Mouse (Mus musculus): ENCODE results near the gene Ppargc1a.

Gene Ppargc1a

GRCm38 (mm10) chr5:51567659-51568058, at the start of gene Ppargc1a:
Gene Ppargc1a, minus strand, starts transcription at chr5:51567726.
- in situ Hi-C loops (cut with MboI, MseI), result no loop called here

GRCm38 (mm10) chr5:51616877-51617276, 49.4 kb upstream of the Ppargc1a start:
- in situ Hi-C loops (cut with MboI, MseI), result no loop called here

GRCm38 (mm10) chr5:51612049-51612448, 44.5 kb upstream of the Ppargc1a start:
- in situ Hi-C loops (cut with MboI, MseI), result no loop called here

- in situ Hi-C loops (cut with MboI, MseI), result no loop called here
These were observed 40.4 kb upstream of the Ppargc1a start for GRCm38 (mm10) chr5:51607686-51608480.

- in situ Hi-C loops (cut with MboI, MseI), result no loop called here
These were observed 32.0 kb upstream of the Ppargc1a start for GRCm38 (mm10) chr5:51599549-51599948.

GRCm38 (mm10) chr5:51595644-51596043, 28.1 kb upstream of the Ppargc1a start:
- in situ Hi-C loops (cut with MboI, MseI), result no loop called here

GRCm38 (mm10) chr5:51592206-51592605, 24.7 kb upstream of the Ppargc1a start:
- in situ Hi-C loops (cut with MboI, MseI), result no loop called here

GRCm38 (mm10) chr5:51591537-51592154, 24.1 kb upstream of the Ppargc1a start:
- in situ Hi-C loops (cut with MboI, MseI), result no loop called here

GRCm38 (mm10) chr5:51586187-51586586, 18.7 kb upstream of the Ppargc1a start:
- in situ Hi-C loops (cut with MboI, MseI), result no loop called here

- in situ Hi-C loops (cut with MboI, MseI), result no loop called here
These were observed 17.5 kb upstream of the Ppargc1a start for GRCm38 (mm10) chr5:51584987-51585386.

GRCm38 (mm10) chr5:51584186-51584585, 16.7 kb upstream of the Ppargc1a start:
- in situ Hi-C loops (cut with MboI, MseI), result no loop called here

- in situ Hi-C loops (cut with MboI, MseI), result no loop called here
These were observed 16.1 kb upstream of the Ppargc1a start for GRCm38 (mm10) chr5:51583632-51584031.

- in situ Hi-C loops (cut with MboI, MseI), result no loop called here
These were observed 15.5 kb upstream of the Ppargc1a start for GRCm38 (mm10) chr5:51583030-51583429.

- in situ Hi-C loops (cut with MboI, MseI), result no loop called here
These were observed 15.1 kb upstream of the Ppargc1a start for GRCm38 (mm10) chr5:51582618-51583017.

GRCm38 (mm10) chr5:51577594-51577993, 10.1 kb upstream of the Ppargc1a start:
- in situ Hi-C loops (cut with MboI, MseI), result no loop called here

- in situ Hi-C loops (cut with MboI, MseI), result no loop called here
These were observed 6.2 kb upstream of the Ppargc1a start for GRCm38 (mm10) chr5:51573770-51574169.

GRCm38 (mm10) chr5:51568198-51568690, 718 bp upstream of the Ppargc1a start:
- in situ Hi-C loops (cut with MboI, MseI), result no loop called here

GRCm38 (mm10) chr5:51565672-51566071, 1.9 kb downstream of the Ppargc1a start:
- in situ Hi-C loops (cut with MboI, MseI), result no loop called here

GRCm38 (mm10) chr5:51565038-51565437, 2.5 kb downstream of the Ppargc1a start:
- in situ Hi-C loops (cut with MboI, MseI), result no loop called here

- in situ Hi-C loops (cut with MboI, MseI), result no loop called here
These were observed 4.0 kb downstream of the Ppargc1a start for GRCm38 (mm10) chr5:51563574-51563973.

- in situ Hi-C loops (cut with MboI, MseI), result loop anchor here (10.0 kb wide), 1 partner anchor 287 kb away; no protein-coding TSS in a partner anchor
These were observed 9.8 kb downstream of the Ppargc1a start for GRCm38 (mm10) chr5:51557607-51558278.

- in situ Hi-C loops (cut with MboI, MseI), result loop anchor here (10.0 kb wide), 1 partner anchor 291 kb away; no protein-coding TSS in a partner anchor
These were observed 13.9 kb downstream of the Ppargc1a start for GRCm38 (mm10) chr5:51553671-51554070.

Data from regulatory T cell (primary cell).